Mouse (Mus musculus): ENCODE results near the gene Anxa5.

The Anxa5 gene

GRCm38 (mm10) chr3:36488899-36489589 lies 13.3 kb upstream of the Anxa5 start:
- no peak for DNase-seq (ENCODE audit: low read depth, low spot score)

- DNase-seq (ENCODE audit: low read depth, low spot score) = no peak
Observed at GRCm38 (mm10) chr3:36488367-36488766, 12.7 kb upstream of the Anxa5 start.

- no peak for DNase-seq (ENCODE audit: low read depth, low spot score)
Observed at GRCm38 (mm10) chr3:36486881-36487280, 11.2 kb upstream of the Anxa5 start.

- DNase-seq (ENCODE audit: low read depth, low spot score) = no peak
Observed at GRCm38 (mm10) chr3:36486176-36486575, 10.5 kb upstream of the Anxa5 start.

GRCm38 (mm10) chr3:36484292-36484691 lies 8.6 kb upstream of the Anxa5 start:
- DNase-seq (ENCODE audit: low read depth, low spot score) = no peak

GRCm38 (mm10) chr3:36482940-36483339 lies 7.2 kb upstream of the Anxa5 start:
- no peak for DNase-seq (ENCODE audit: low read depth, low spot score)

GRCm38 (mm10) chr3:36481776-36482193 lies 6.1 kb upstream of the Anxa5 start:
- peak; percentile 49 for DNase-seq (ENCODE audit: low read depth, low spot score)

- no peak for DNase-seq (ENCODE audit: low read depth, low spot score)
Observed at GRCm38 (mm10) chr3:36480486-36480885, 4.8 kb upstream of the Anxa5 start.

- no peak for DNase-seq (ENCODE audit: low read depth, low spot score)
Observed at GRCm38 (mm10) chr3:36478776-36479175, 3.1 kb upstream of the Anxa5 start.

GRCm38 (mm10) chr3:36476261-36477155 lies 814 bp upstream of the Anxa5 start:
- DNase-seq (ENCODE audit: low read depth, low spot score) = no peak

GRCm38 (mm10) chr3:36474938-36475483 lies 683 bp downstream of the Anxa5 start:
- no peak for DNase-seq (ENCODE audit: low read depth, low spot score)

GRCm38 (mm10) chr3:36474421-36474820 lies 1.3 kb downstream of the Anxa5 start:
- DNase-seq (ENCODE audit: low read depth, low spot score) = no peak

- no peak for DNase-seq (ENCODE audit: low read depth, low spot score)
Observed at GRCm38 (mm10) chr3:36473222-36473621, 2.5 kb downstream of the Anxa5 start.

- DNase-seq (ENCODE audit: low read depth, low spot score) = no peak
Observed at GRCm38 (mm10) chr3:36471856-36472255, 3.8 kb downstream of the Anxa5 start.

- no peak for DNase-seq (ENCODE audit: low read depth, low spot score)
Observed at GRCm38 (mm10) chr3:36468871-36469270, 6.8 kb downstream of the Anxa5 start.

GRCm38 (mm10) chr3:36467632-36468031 lies 8.1 kb downstream of the Anxa5 start:
- DNase-seq (ENCODE audit: low read depth, low spot score) = no peak

- DNase-seq (ENCODE audit: low read depth, low spot score) = no peak
Observed at GRCm38 (mm10) chr3:36465538-36465937, 10.2 kb downstream of the Anxa5 start.

GRCm38 (mm10) chr3:36462348-36462747 lies 13.3 kb downstream of the Anxa5 start:
- DNase-seq (ENCODE audit: low read depth, low spot score) = no peak

- DNase-seq (ENCODE audit: low read depth, low spot score) = no peak
Observed at GRCm38 (mm10) chr3:36461819-36462218, 13.9 kb downstream of the Anxa5 start.

- DNase-seq (ENCODE audit: low read depth, low spot score) = no peak
Observed at GRCm38 (mm10) chr3:36460717-36461116, 15.0 kb downstream of the Anxa5 start.

- no peak for DNase-seq (ENCODE audit: low read depth, low spot score)
Observed at GRCm38 (mm10) chr3:36455566-36455965, 20.1 kb downstream of the Anxa5 start.

- no peak for DNase-seq (ENCODE audit: low read depth, low spot score)
Observed at GRCm38 (mm10) chr3:36455124-36455523, 20.6 kb downstream of the Anxa5 start.

GRCm38 (mm10) chr3:36452502-36452901 lies 23.2 kb downstream of the Anxa5 start:
- DNase-seq (ENCODE audit: low read depth, low spot score) = no peak
